In the genomic region with DNA sequence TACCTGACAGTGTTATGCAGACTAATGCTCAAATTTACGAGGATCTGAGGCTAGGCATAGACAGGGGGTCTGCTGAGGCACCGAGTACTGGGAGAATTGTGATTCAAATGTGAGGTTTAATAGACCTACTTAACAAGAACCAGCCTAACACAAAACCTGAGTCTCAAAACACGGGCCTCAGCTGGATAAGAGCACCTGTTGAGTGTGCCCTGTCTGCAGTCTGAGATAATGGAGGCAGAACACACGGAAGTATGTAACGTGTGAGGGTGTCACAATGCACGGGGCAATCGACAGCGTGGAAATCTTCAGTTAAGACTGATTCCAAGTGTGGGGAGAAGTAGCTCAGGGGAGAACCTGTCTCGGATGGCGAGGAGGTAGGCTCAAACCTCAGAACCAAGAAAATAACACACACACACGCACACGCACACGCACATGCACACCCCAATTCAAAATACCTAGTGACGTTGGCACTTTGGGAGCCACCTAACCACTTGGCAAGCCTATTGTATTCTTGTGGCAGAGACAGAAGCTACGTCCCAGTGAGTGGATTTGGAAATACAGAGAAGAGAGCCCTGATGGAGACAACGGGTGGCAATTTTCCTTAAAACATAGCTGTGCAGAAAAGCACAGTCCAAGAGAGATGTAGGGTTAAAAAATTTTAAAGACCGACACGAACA, we compare ENCODE assay signal across 8 mouse cellular contexts. TPM values are rescaled to one million over a fixed set of nuclear protein-coding genes. Genes with fewer than 3 reads are reported as not detected.
DNase-seq lines count a peak whose midpoint lies in the region; ATAC-seq lines count a peak whose summit lies in the region.

No protein-coding gene starts in this region.

- H3K4me3 ChIP-seq in forebrain, embryonic 13.5 days, result peak overlapping the region; percentile 92
- H3K4me3 ChIP-seq in liver, embryonic 11.5 days (ENCODE audit: low read depth, low read length), result peak overlapping the region; percentile 87
- H3K4me3 ChIP-seq in neural tube, embryonic 14.5 days (ENCODE audit: low read depth, low read length), result peak overlapping the region; percentile 92

- DNase-seq in right cerebral cortex, adult 18-20 months, result peak; percentile 4
- no peak for DNase-seq in right cerebral cortex, postnatal 14 days
- peak; percentile 60 for DNase-seq in brain, adult 2 months (ENCODE audit: low read depth, low spot score)
- DNase-seq in liver, embryonic 11.5 days (ENCODE audit: low spot score), result peak; percentile 42
- DNase-seq in urinary bladder, postnatal 4 days (ENCODE audit: low spot score in 2 of 2), result no peak

- WGBS in forebrain, embryonic 13.5 days, result 62% methylated on average over 18 of the region's 18 CpGs
- 44% methylated on average over 18 of the region's 18 CpGs for WGBS in liver, embryonic 11.5 days
- 52% methylated on average over 18 of the region's 18 CpGs for WGBS in neural tube, embryonic 14.5 days

- peak overlapping the region; percentile 98 for H3K9ac ChIP-seq in forebrain, embryonic 13.5 days
- peak overlapping the region; percentile 97 for H3K9ac ChIP-seq in liver, embryonic 11.5 days (ENCODE audit: low read depth, low read length)
- H3K9ac ChIP-seq in neural tube, embryonic 14.5 days (replicated peaks; ENCODE audit: low read depth, low read length), result peak overlapping the region; percentile 95; the same call in 1 of the 2 replicates

- no peak overlapping the region for H3K27ac ChIP-seq in forebrain, embryonic 13.5 days
- peak overlapping the region; percentile 90 for H3K27ac ChIP-seq in liver, embryonic 11.5 days (ENCODE audit: low read depth, low read length)
- no peak overlapping the region for H3K27ac ChIP-seq in neural tube, embryonic 14.5 days (ENCODE audit: low read depth, low read length)

- H3K4me2 ChIP-seq in forebrain, embryonic 13.5 days, result peak overlapping the region; percentile 77
- H3K4me2 ChIP-seq in liver, embryonic 11.5 days, result peak overlapping the region; percentile 84
- peak overlapping the region; percentile 69 for H3K4me2 ChIP-seq in neural tube, embryonic 14.5 days (ENCODE audit: low read depth, low read length)

- ATAC-seq in forebrain, embryonic 13.5 days, result no peak
- peak; percentile 80 for ATAC-seq in liver, embryonic 11.5 days (replicated peaks; ENCODE audit: low FRiP score)
- no peak for ATAC-seq in neural tube, embryonic 14.5 days (ENCODE audit: low read depth)
- ATAC-seq in inflammation-experienced regulatory T-cells, adult 6 months, result no peak

- peaks cover 16% of the 10 kb centered on the region for H3K4me1 ChIP-seq in forebrain, embryonic 13.5 days
- peaks cover 11% of the 10 kb centered on the region for H3K4me1 ChIP-seq in liver, embryonic 11.5 days (replicated peaks; ENCODE audit: control insufficient read depth, insufficient read depth, low read length)
- H3K4me1 ChIP-seq in neural tube, embryonic 14.5 days (ENCODE audit: control insufficient read depth, insufficient read depth, low read length), result peaks cover 7% of the 10 kb centered on the region; the same call in 1 of the 2 replicates

- no peaks in the 10 kb centered on the region for H3K9me3 ChIP-seq in forebrain, embryonic 13.5 days (replicated peaks)
- H3K9me3 ChIP-seq in liver, embryonic 11.5 days (ENCODE audit: control insufficient read depth, low read length), result no peaks in the 10 kb centered on the region
- no peaks in the 10 kb centered on the region for H3K9me3 ChIP-seq in neural tube, embryonic 14.5 days (ENCODE audit: control insufficient read depth, low read length)

- no peaks in the 10 kb centered on the region for H3K36me3 ChIP-seq in forebrain, embryonic 13.5 days (ENCODE audit: poor library complexity, severe bottlenecking)
- peaks cover 2% of the 10 kb centered on the region; the same call in 1 of the 2 replicates for H3K36me3 ChIP-seq in liver, embryonic 11.5 days (ENCODE audit: control insufficient read depth, insufficient read depth, low read length)
- no peaks in the 10 kb centered on the region for H3K36me3 ChIP-seq in neural tube, embryonic 14.5 days (ENCODE audit: control insufficient read depth, insufficient read depth, low read length)

- H3K27me3 ChIP-seq in forebrain, embryonic 13.5 days, result no peaks in the 10 kb centered on the region
- no peaks in the 10 kb centered on the region for H3K27me3 ChIP-seq in liver, embryonic 11.5 days (replicated peaks; ENCODE audit: control insufficient read depth, insufficient read depth, low read length)
- no peaks in the 10 kb centered on the region for H3K27me3 ChIP-seq in neural tube, embryonic 14.5 days (ENCODE audit: control insufficient read depth, insufficient read depth, low read length)

RNA-seq across cellular contexts. Expression of a gene that starts 1.2 kb away (rescaled TPM):
- 16.3 and 20.6 TPM in 2 replicates for polyA plus RNA-seq in forebrain, embryonic 13.5 days (2015; fragmentation: Nextera tagmentation; extraction: Ambion mirVana)
- polyA plus RNA-seq in liver, embryonic 11.5 days (2014; fragmentation: Nextera tagmentation; extraction: Ambion mirVana), result 19.0 and 19.2 TPM in 2 replicates
- 4.7 and 5.0 TPM in 2 replicates for polyA plus RNA-seq in neural tube, embryonic 14.5 days (2014; fragmentation: Nextera tagmentation; extraction: Ambion mirVana)
- 1 to 10 TPM in 1 of 3 experiments, under 1 TPM in 2; 0.53 to 1.2 (median 0.81) TPM for polyA plus RNA-seq in inflammation-experienced regulatory T-cells, adult 6 months (2017; shearing (Covaris generic))

RNA-seq across cellular contexts. Expression of a gene that starts 1.2 kb away (rescaled TPM):
- 38.1 and 38.9 TPM in 2 replicates for polyA plus RNA-seq in forebrain, embryonic 13.5 days (2015; fragmentation: Nextera tagmentation; extraction: Ambion mirVana)
- 89.3 and 94.7 TPM in 2 replicates for polyA plus RNA-seq in liver, embryonic 11.5 days (2014; fragmentation: Nextera tagmentation; extraction: Ambion mirVana)
- 31.7 and 35.5 TPM in 2 replicates for polyA plus RNA-seq in neural tube, embryonic 14.5 days (2014; fragmentation: Nextera tagmentation; extraction: Ambion mirVana)
- 10 to 100 TPM; 30.5 to 36.0 (median 31.3) TPM for polyA plus RNA-seq in inflammation-experienced regulatory T-cells, adult 6 months (2017; shearing (Covaris generic))

RNA-seq across cellular contexts. Expression of a gene that starts 54.1 kb away (rescaled TPM):
- not detected in 2 replicates for polyA plus RNA-seq in forebrain, embryonic 13.5 days (2015; fragmentation: Nextera tagmentation; extraction: Ambion mirVana)
- not detected in 2 replicates for polyA plus RNA-seq in liver, embryonic 11.5 days (2014; fragmentation: Nextera tagmentation; extraction: Ambion mirVana)
- polyA plus RNA-seq in neural tube, embryonic 14.5 days (2014; fragmentation: Nextera tagmentation; extraction: Ambion mirVana), result not detected in 2 replicates
- polyA plus RNA-seq in inflammation-experienced regulatory T-cells, adult 6 months (2017; shearing (Covaris generic)), result not detected

Comparison
In these comparisons a context has a peak if more than half of its experiments do, and no peak if none do; other contexts are left out.
1. DNase-seq: peak in right cerebral cortex, adult 18-20 months (single experiment), brain, adult 2 months (single experiment) and liver, embryonic 11.5 days (single experiment); none in right cerebral cortex, postnatal 14 days (single experiment) and urinary bladder, postnatal 4 days (0 of 2).
2. Peak in every context shown above with its lines, with median percentiles within 50 percentile points of each other: H3K4me2 ChIP-seq, H3K4me3 ChIP-seq and H3K9ac ChIP-seq.